Mouse (Mus musculus): ENCODE measurements around the gene Rpl35a. TPM values are rescaled to one million over a fixed set of nuclear protein-coding genes. Genes with fewer than 3 reads are reported as not detected.

Rpl35a gene
- polyA plus RNA-seq, 1 experiment, result 198 TPM

GRCm38 (mm10) chr16:33026357-33026756 lies 29.9 kb upstream of the Rpl35a start:
- H3K4me3 ChIP-seq (ENCODE audit: extremely low read depth, insufficient read depth, insufficient read length), result no peak overlapping the region
- no peak for DNase-seq (ENCODE audit: low read depth in 1 of 2, low spot score in 2 of 2)
- 49% methylated on average over 7 of the region's 7 CpGs for WGBS
- no peaks in the 10 kb centered on the region for H3K4me1 ChIP-seq (ENCODE audit: control insufficient read depth, insufficient read depth, insufficient read length)
- TF ChIP-seq POLR2A (IDR thresholded peaks at IDR 0.05; ENCODE audit: low read depth, low read length) (no peak), CTCF (IDR thresholded peaks at IDR 0.05; ENCODE audit: extremely low read depth, insufficient read depth, insufficient read length, insufficient replicate concordance) (no peak)
- no peak overlapping the region for H3K27ac ChIP-seq (ENCODE audit: insufficient read depth, low read length)
- H3K36me3 ChIP-seq (ENCODE audit: control insufficient read depth, insufficient read depth, low read length), result no peaks in the 10 kb centered on the region
- H3K27me3 ChIP-seq (ENCODE audit: control insufficient read depth, insufficient read depth, low read length), result no peaks in the 10 kb centered on the region

GRCm38 (mm10) chr16:33036006-33036405 lies 20.2 kb upstream of the Rpl35a start:
- WGBS, result 96% methylated on average over 4 of the region's 4 CpGs
- Histone ChIP-seq H3K36me3 (ENCODE audit: control insufficient read depth, insufficient read depth, low read length) (no peaks in the 10 kb centered on the region), H3K4me1 (ENCODE audit: control insufficient read depth, insufficient read depth, insufficient read length) (no peaks in the 10 kb centered on the region), H3K4me3 (ENCODE audit: extremely low read depth, insufficient read depth, insufficient read length) (no peak overlapping the region), H3K27ac (ENCODE audit: insufficient read depth, low read length) (no peak overlapping the region), H3K27me3 (ENCODE audit: control insufficient read depth, insufficient read depth, low read length) (no peaks in the 10 kb centered on the region)
- no peak for DNase-seq (ENCODE audit: low read depth in 1 of 2, low spot score in 2 of 2)
- TF ChIP-seq POLR2A (IDR thresholded peaks at IDR 0.05; ENCODE audit: low read depth, low read length), result no peak
- TF ChIP-seq CTCF (IDR thresholded peaks at IDR 0.05; ENCODE audit: extremely low read depth, insufficient read depth, insufficient read length, insufficient replicate concordance), result no peak

DNA sequence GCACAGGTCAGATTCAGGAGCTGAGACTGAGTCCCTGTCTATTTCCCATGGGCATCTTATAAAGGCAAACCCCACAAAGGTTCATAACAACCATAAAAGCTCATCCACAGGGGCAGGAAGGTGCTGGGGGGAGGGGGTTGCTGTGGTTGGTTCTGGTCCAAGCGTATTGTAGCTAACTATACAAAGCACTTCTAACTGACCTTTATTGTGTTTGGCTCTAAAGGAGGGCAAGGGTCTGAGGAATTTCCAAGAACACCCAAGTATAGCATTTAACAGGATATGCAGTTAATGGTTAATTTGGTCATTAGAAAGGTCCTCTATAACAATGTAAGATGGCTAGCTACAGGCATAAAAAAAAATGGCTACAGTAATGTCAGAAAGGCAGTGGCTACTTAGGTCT lies 13.6 kb upstream of the Rpl35a start:
- H3K27me3 ChIP-seq (ENCODE audit: control insufficient read depth, insufficient read depth, low read length), result no peaks in the 10 kb centered on the region
- H3K36me3 ChIP-seq (ENCODE audit: control insufficient read depth, insufficient read depth, low read length), result no peaks in the 10 kb centered on the region

GRCm38 (mm10) chr16:33043268-33043667 lies 13.0 kb upstream of the Rpl35a start:
- TF ChIP-seq POLR2A (IDR thresholded peaks at IDR 0.05; ENCODE audit: low read depth, low read length) (no peak), CTCF (IDR thresholded peaks at IDR 0.05; ENCODE audit: extremely low read depth, insufficient read depth, insufficient read length, insufficient replicate concordance) (no peak)
- WGBS, result 23% methylated on average over 2 of the region's 2 CpGs
- Histone ChIP-seq H3K36me3 (ENCODE audit: control insufficient read depth, insufficient read depth, low read length) (no peaks in the 10 kb centered on the region), H3K27me3 (ENCODE audit: control insufficient read depth, insufficient read depth, low read length) (no peaks in the 10 kb centered on the region), H3K4me3 (ENCODE audit: extremely low read depth, insufficient read depth, insufficient read length) (no peak overlapping the region), H3K4me1 (ENCODE audit: control insufficient read depth, insufficient read depth, insufficient read length) (no peaks in the 10 kb centered on the region; the same call in 1 of the 2 replicates), H3K27ac (ENCODE audit: insufficient read depth, low read length) (no peak overlapping the region)
- DNase-seq (ENCODE audit: low read depth in 1 of 2, low spot score in 2 of 2), result no peak

More for the DNA sequence above, 13.6 kb upstream of the Rpl35a start:
- no peak for TF ChIP-seq CTCF (IDR thresholded peaks at IDR 0.05; ENCODE audit: extremely low read depth, insufficient read depth, insufficient read length, insufficient replicate concordance)
- TF ChIP-seq POLR2A (IDR thresholded peaks at IDR 0.05; ENCODE audit: low read depth, low read length), result no peak
- Histone ChIP-seq H3K4me1 (ENCODE audit: control insufficient read depth, insufficient read depth, insufficient read length) (no peaks in the 10 kb centered on the region; the same call in 1 of the 2 replicates), H3K4me3 (ENCODE audit: extremely low read depth, insufficient read depth, insufficient read length) (no peak overlapping the region), H3K27ac (ENCODE audit: insufficient read depth, low read length) (no peak overlapping the region)
- WGBS, result 100% methylated on average over 1 of the region's 1 CpGs
- no peak for DNase-seq (ENCODE audit: low read depth in 1 of 2, low spot score in 2 of 2)

- no peak for DNase-seq (ENCODE audit: low read depth in 1 of 2, low spot score in 2 of 2)
- no peaks in the 10 kb centered on the region for H3K36me3 ChIP-seq (ENCODE audit: control insufficient read depth, insufficient read depth, low read length)
- 88% methylated on average over 1 of the region's 1 CpGs for WGBS
- H3K4me3 ChIP-seq (ENCODE audit: extremely low read depth, insufficient read depth, insufficient read length), result no peak overlapping the region
- no peaks in the 10 kb centered on the region for H3K27me3 ChIP-seq (ENCODE audit: control insufficient read depth, insufficient read depth, low read length)
- H3K27ac ChIP-seq (ENCODE audit: insufficient read depth, low read length), result no peak overlapping the region
- TF ChIP-seq CTCF (IDR thresholded peaks at IDR 0.05; ENCODE audit: extremely low read depth, insufficient read depth, insufficient read length, insufficient replicate concordance), result no peak
- no peak for TF ChIP-seq POLR2A (IDR thresholded peaks at IDR 0.05; ENCODE audit: low read depth, low read length)
- H3K4me1 ChIP-seq (ENCODE audit: control insufficient read depth, insufficient read depth, insufficient read length), result no peaks in the 10 kb centered on the region; the same call in 1 of the 2 replicates
These were observed 8.2 kb upstream of the Rpl35a start for GRCm38 (mm10) chr16:33048004-33048403.

DNA sequence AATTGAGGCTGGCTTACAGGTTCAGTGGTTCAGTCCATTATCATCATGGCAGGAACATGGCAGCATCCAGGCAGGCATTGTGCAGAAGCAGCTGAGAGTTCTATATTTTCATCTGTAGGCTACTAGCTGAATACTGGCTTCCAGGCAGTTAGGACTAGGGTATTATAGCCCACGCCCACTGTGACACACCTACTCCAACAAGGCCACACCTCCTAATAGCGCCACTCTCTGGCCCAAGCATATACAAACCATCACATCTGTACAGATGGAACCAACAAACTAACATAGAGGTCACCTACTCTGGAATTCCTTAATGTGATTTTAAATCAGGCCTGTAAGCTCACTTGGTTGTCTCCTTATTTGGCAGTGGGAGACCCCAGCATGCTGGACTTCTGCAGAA lies 7.6 kb upstream of the Rpl35a start:
- H3K4me3 ChIP-seq (ENCODE audit: extremely low read depth, insufficient read depth, insufficient read length), result no peak overlapping the region
- no peaks in the 10 kb centered on the region for H3K27me3 ChIP-seq (ENCODE audit: control insufficient read depth, insufficient read depth, low read length)
- no peaks in the 10 kb centered on the region for H3K4me1 ChIP-seq (ENCODE audit: control insufficient read depth, insufficient read depth, insufficient read length)
- no peak for TF ChIP-seq CTCF (IDR thresholded peaks at IDR 0.05; ENCODE audit: extremely low read depth, insufficient read depth, insufficient read length, insufficient replicate concordance)
- TF ChIP-seq POLR2A (IDR thresholded peaks at IDR 0.05; ENCODE audit: low read depth, low read length), result no peak
- 81% methylated on average over 2 of the region's 2 CpGs for WGBS
- DNase-seq (ENCODE audit: low read depth in 1 of 2, low spot score in 2 of 2), result no peak
- no peak overlapping the region for H3K27ac ChIP-seq (ENCODE audit: insufficient read depth, low read length)
- H3K36me3 ChIP-seq (ENCODE audit: control insufficient read depth, insufficient read depth, low read length), result no peaks in the 10 kb centered on the region

- DNase-seq (ENCODE audit: low read depth in 1 of 2, low spot score in 2 of 2), result no peak
- TF ChIP-seq CTCF (IDR thresholded peaks at IDR 0.05; ENCODE audit: extremely low read depth, insufficient read depth, insufficient read length, insufficient replicate concordance), result no peak
- TF ChIP-seq POLR2A (IDR thresholded peaks at IDR 0.05; ENCODE audit: low read depth, low read length), result no peak
- no peaks in the 10 kb centered on the region for H3K4me1 ChIP-seq (ENCODE audit: control insufficient read depth, insufficient read depth, insufficient read length)
- no peaks in the 10 kb centered on the region for H3K27me3 ChIP-seq (ENCODE audit: control insufficient read depth, insufficient read depth, low read length)
- H3K27ac ChIP-seq (ENCODE audit: insufficient read depth, low read length), result no peak overlapping the region
- no peaks in the 10 kb centered on the region for H3K36me3 ChIP-seq (ENCODE audit: control insufficient read depth, insufficient read depth, low read length)
- no peak overlapping the region for H3K4me3 ChIP-seq (ENCODE audit: extremely low read depth, insufficient read depth, insufficient read length)
- 82% methylated on average over 16 of the region's 16 CpGs for WGBS
These were observed 6.4 kb upstream of the Rpl35a start for GRCm38 (mm10) chr16:33049809-33050208.
